Mouse (Mus musculus) hindbrain, embryonic 11.5 days (tissue): ENCODE measurements around the gene Lrrc30. TPM values are rescaled to one million over a fixed set of nuclear protein-coding genes. Genes with fewer than 3 reads are reported as not detected.

Source experiments
- polyA plus RNA-seq: library from polyadenylated mRNA; unstranded; fragments of >200 nt; fragmentation: Nextera tagmentation; extraction: Ambion mirVana; gene quantifications from 2 replicates; pipeline ENCODE4 v1.2.1, GENCODE M21; 2014

The Lrrc30 gene
- polyA plus RNA-seq, 1 experiment from 2014 or later, result not detected

Other genes starting within 250 kb of the Lrrc30 start
- gene Lama1, start 64.5 kb upstream of the Lrrc30 start, polyA plus RNA-seq, result 15.5 and 22.1 TPM in 2 replicates